Mouse (Mus musculus): ENCODE measurements around the gene Poc1b. TPM values are rescaled to one million over a fixed set of nuclear protein-coding genes. Genes with fewer than 3 reads are reported as not detected.

Poc1b gene
- polyA plus RNA-seq, 1 experiment = 5.1 TPM

DNA sequence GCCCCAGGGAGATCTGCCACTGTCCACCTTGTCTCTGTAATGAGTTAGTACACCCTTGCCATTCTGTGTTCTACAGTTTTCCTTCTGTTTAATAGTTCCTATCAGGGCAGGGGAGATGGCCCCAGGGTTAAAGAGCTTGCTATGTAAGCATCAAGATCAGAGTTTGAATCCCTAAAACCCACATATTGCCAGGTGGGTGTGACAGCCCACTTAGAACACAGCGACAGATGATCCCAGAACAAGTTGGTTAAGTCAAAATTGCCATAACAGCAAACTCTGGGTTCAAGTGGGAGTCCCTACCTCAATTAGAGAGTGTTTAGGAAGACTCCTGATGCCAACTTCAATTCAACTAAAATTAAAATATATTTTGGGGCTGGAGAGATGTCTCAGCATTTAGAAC is 81.3 kb downstream of the Poc1b start:
- Histone ChIP-seq H3K4me3 (ENCODE audit: extremely low read depth, insufficient read depth, insufficient read length) (no peak overlapping the region), H3K4me1 (ENCODE audit: control insufficient read depth, insufficient read depth, insufficient read length) (no peaks in the 10 kb centered on the region), H3K36me3 (ENCODE audit: control insufficient read depth, insufficient read depth, low read length) (no peaks in the 10 kb centered on the region), H3K27ac (ENCODE audit: insufficient read depth, low read length) (no peak overlapping the region), H3K27me3 (ENCODE audit: control insufficient read depth, insufficient read depth, low read length) (no peaks in the 10 kb centered on the region)
- no peak for DNase-seq (ENCODE audit: low read depth in 1 of 2, low spot score in 2 of 2)
- WGBS = 94% methylated on average over 1 of the region's 1 CpGs
- TF ChIP-seq CTCF (IDR thresholded peaks at IDR 0.05; ENCODE audit: extremely low read depth, insufficient read depth, insufficient read length, insufficient replicate concordance) (no peak), POLR2A (IDR thresholded peaks at IDR 0.05; ENCODE audit: low read depth, low read length) (no peak)

DNA sequence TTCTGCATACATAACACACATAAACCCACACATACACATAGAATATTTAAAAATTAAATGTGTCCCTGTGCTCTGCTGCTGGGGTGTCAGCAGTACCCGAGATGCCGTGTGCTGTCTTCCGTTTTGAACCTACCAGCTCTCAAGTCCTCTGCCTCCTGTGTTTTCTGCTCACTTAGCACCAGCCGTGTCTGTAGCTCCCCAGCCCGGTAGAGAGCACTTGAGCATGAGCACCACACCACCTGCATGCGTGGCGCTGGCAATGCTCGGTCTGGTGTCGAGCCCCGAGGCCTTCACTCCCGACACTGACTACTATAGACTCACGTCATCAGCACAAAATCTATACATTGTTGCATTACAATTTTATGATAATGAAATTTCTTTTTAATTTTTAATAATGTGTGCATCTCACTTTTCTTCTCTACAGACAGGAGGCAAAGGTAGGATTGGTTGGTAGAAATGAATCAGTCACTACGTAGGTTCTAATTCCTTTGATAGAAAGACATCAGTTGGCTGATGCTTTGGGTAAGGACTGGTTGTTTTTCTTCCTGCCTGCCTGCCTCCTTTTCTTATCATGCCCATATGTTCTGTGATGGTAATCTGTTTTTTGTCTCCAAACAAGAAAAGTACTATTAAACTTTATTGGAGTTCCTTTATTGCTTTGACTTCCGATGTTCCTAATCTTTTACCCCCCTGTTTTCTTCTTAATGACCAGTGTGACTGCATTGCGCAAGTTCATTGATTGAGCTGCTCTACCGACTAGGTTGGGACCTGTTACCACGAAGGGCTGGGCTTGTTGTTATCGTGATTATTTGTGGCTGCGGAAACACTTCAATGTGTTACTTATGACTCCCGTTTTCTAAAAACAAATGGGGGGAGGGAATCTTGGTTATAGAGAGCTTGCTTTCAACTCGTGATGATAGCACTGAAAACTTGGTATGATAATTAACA is 82.1 kb downstream of the Poc1b start:
- no peak for DNase-seq (ENCODE audit: low read depth in 1 of 2, low spot score in 2 of 2)
- TF ChIP-seq POLR2A (IDR thresholded peaks at IDR 0.05; ENCODE audit: low read depth, low read length) (no peak), CTCF (IDR thresholded peaks at IDR 0.05; ENCODE audit: extremely low read depth, insufficient read depth, insufficient read length, insufficient replicate concordance) (no peak)
- Histone ChIP-seq H3K36me3 (ENCODE audit: control insufficient read depth, insufficient read depth, low read length) (no peaks in the 10 kb centered on the region), H3K4me3 (ENCODE audit: extremely low read depth, insufficient read depth, insufficient read length) (no peak overlapping the region), H3K4me1 (ENCODE audit: control insufficient read depth, insufficient read depth, insufficient read length) (peaks cover 4% of the 10 kb centered on the region; the same call in 1 of the 2 replicates), H3K27ac (ENCODE audit: insufficient read depth, low read length) (no peak overlapping the region), H3K27me3 (ENCODE audit: control insufficient read depth, insufficient read depth, low read length) (no peaks in the 10 kb centered on the region)
- WGBS = 89% methylated on average over 21 of the region's 21 CpGs

DNA sequence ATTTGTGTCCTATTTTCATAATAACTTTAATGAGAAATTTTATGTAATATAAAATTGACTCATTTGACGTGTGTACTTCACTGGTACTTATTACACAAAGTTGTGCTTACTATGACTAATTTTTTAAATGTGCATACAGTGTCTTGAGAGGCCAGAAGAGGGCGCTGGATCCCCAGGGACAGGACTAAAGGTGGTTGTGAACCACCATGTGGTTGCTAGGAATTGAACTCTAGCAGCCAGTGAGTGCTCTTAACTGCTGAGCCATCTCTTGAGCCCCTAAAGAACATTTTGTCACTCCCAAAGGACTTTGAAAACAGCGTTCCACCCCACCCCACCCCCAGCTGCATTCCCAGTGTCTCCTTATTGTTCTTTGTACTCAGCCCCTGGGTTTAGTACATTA is 84.0 kb downstream of the Poc1b start:
- Histone ChIP-seq H3K4me1 (ENCODE audit: control insufficient read depth, insufficient read depth, insufficient read length) (peaks cover 9% of the 10 kb centered on the region), H3K27me3 (ENCODE audit: control insufficient read depth, insufficient read depth, low read length) (no peaks in the 10 kb centered on the region), H3K4me3 (ENCODE audit: extremely low read depth, insufficient read depth, insufficient read length) (no peak overlapping the region), H3K27ac (ENCODE audit: insufficient read depth, low read length) (no peak overlapping the region), H3K36me3 (ENCODE audit: control insufficient read depth, insufficient read depth, low read length) (no peaks in the 10 kb centered on the region)
- WGBS = 60% methylated on average over 3 of the region's 3 CpGs
- peak in 1 of 2 experiments; percentile 66 for DNase-seq (ENCODE audit: low read depth in 1 of 2, low spot score in 2 of 2)
- TF ChIP-seq POLR2A (IDR thresholded peaks at IDR 0.05; ENCODE audit: low read depth, low read length) (no peak), CTCF (IDR thresholded peaks at IDR 0.05; ENCODE audit: extremely low read depth, insufficient read depth, insufficient read length, insufficient replicate concordance) (peak; percentile 46; the same call in 1 of the 2 replicates)

DNA sequence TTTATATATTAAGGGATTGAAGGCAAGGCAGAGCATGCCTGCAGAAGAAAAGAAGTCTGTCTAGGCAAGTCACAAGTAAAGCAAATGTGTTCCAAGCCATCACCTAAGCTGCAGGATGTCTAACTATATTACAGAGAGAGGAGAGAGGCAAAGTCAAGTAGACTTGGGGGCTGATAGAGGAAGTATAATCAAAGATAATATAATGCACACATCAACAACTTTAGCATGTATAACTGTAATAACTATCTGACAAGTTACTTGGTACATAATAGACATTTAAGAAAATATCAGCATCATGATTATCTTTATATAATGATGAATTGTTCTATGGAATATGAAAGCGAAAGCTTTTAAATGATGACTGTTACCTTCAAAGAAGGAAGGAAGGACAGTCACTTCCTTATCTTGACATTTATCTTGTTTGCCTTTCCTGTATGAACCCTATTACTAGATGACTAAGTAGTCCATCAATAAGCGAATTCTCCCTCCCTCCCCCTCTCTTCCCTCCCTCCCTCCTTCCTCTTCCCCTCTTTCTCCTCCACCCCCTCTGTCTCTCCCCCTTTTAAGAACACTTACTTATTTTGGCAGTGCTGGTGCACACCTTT is 87.7 kb downstream of the Poc1b start:
- H3K27me3 ChIP-seq (ENCODE audit: control insufficient read depth, insufficient read depth, low read length) = no peaks in the 10 kb centered on the region
- TF ChIP-seq CTCF (IDR thresholded peaks at IDR 0.05; ENCODE audit: extremely low read depth, insufficient read depth, insufficient read length, insufficient replicate concordance) (no peak), POLR2A (IDR thresholded peaks at IDR 0.05; ENCODE audit: low read depth, low read length) (no peak)
- no peak for DNase-seq (ENCODE audit: low read depth in 1 of 2, low spot score in 2 of 2)
- peak overlapping the region; percentile 58; the same call in 1 of the 2 replicates for H3K27ac ChIP-seq (ENCODE audit: insufficient read depth, low read length)
- no peaks in the 10 kb centered on the region for H3K36me3 ChIP-seq (ENCODE audit: control insufficient read depth, insufficient read depth, low read length)
- H3K4me3 ChIP-seq (ENCODE audit: extremely low read depth, insufficient read depth, insufficient read length) = no peak overlapping the region
- 14% methylated on average over 2 of the region's 2 CpGs for WGBS
- H3K4me1 ChIP-seq (ENCODE audit: control insufficient read depth, insufficient read depth, insufficient read length) = peaks cover 18% of the 10 kb centered on the region

DNA sequence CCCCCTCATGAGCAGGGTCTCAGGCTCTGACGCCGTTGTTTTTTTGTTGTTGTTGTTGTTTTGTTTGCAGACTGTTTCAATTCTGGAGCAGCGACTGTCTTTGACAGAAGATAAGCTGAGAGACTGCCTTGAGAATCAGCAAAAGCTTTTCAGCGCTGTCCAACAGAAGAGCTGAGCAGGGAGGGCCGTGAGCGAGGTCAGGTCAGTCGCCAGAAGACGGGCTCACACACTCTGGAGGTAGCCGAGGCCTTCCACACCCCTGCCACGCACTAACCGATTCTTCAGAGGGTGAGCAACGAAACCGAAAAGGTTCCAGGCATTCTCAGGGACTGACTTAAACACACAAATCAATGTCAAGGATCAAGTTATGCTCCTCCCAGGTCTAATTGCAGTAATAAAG is 89.7 kb downstream of the Poc1b start:
- 90% methylated on average over 13 of the region's 13 CpGs for WGBS
- Histone ChIP-seq H3K4me1 (ENCODE audit: control insufficient read depth, insufficient read depth, insufficient read length) (peaks cover 18% of the 10 kb centered on the region), H3K4me3 (ENCODE audit: extremely low read depth, insufficient read depth, insufficient read length) (no peak overlapping the region), H3K27me3 (ENCODE audit: control insufficient read depth, insufficient read depth, low read length) (no peaks in the 10 kb centered on the region), H3K36me3 (ENCODE audit: control insufficient read depth, insufficient read depth, low read length) (no peaks in the 10 kb centered on the region), H3K27ac (ENCODE audit: insufficient read depth, low read length) (no peak overlapping the region)
- TF ChIP-seq CTCF (IDR thresholded peaks at IDR 0.05; ENCODE audit: extremely low read depth, insufficient read depth, insufficient read length, insufficient replicate concordance) (no peak), POLR2A (IDR thresholded peaks at IDR 0.05; ENCODE audit: low read depth, low read length) (no peak)
- DNase-seq (ENCODE audit: low read depth in 1 of 2, low spot score in 2 of 2) = no peak

DNA sequence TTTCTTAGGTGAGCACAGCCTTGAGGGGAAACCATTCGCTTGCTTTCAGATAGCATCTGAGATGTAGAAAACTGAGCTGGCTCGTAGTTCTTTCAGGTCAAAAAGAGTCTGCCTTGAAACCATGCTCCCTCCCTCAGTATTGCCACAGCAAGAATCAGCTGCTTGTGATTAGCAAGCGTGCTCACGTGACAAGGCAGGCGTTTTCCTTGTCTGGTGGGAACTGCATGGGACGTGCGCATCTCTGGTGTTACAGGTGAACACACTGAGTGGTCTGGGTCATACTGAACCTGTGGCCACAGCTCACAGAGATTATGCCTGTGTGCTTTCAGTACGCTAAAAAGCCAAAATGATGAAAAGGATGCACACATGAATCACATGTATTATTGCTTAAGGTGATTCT is 90.3 kb downstream of the Poc1b start:
- no peak for TF ChIP-seq POLR2A (IDR thresholded peaks at IDR 0.05; ENCODE audit: low read depth, low read length)
- TF ChIP-seq CTCF (IDR thresholded peaks at IDR 0.05; ENCODE audit: extremely low read depth, insufficient read depth, insufficient read length, insufficient replicate concordance) = no peak
- Histone ChIP-seq H3K27me3 (ENCODE audit: control insufficient read depth, insufficient read depth, low read length) (no peaks in the 10 kb centered on the region), H3K4me1 (ENCODE audit: control insufficient read depth, insufficient read depth, insufficient read length) (peaks cover 18% of the 10 kb centered on the region), H3K36me3 (ENCODE audit: control insufficient read depth, insufficient read depth, low read length) (no peaks in the 10 kb centered on the region), H3K27ac (ENCODE audit: insufficient read depth, low read length) (no peak overlapping the region), H3K4me3 (ENCODE audit: extremely low read depth, insufficient read depth, insufficient read length) (no peak overlapping the region)
- WGBS = 79% methylated on average over 8 of the region's 8 CpGs
- no peak for DNase-seq (ENCODE audit: low read depth in 1 of 2, low spot score in 2 of 2)
